Mouse (Mus musculus): Measurements from ENCODE around the gene Cyth4. TPM values are rescaled to one million over a fixed set of nuclear protein-coding genes. Genes with fewer than 3 reads are reported as not detected.

The Cyth4 gene
- polyA plus RNA-seq, 1 experiment, result 4.9 TPM

DNA sequence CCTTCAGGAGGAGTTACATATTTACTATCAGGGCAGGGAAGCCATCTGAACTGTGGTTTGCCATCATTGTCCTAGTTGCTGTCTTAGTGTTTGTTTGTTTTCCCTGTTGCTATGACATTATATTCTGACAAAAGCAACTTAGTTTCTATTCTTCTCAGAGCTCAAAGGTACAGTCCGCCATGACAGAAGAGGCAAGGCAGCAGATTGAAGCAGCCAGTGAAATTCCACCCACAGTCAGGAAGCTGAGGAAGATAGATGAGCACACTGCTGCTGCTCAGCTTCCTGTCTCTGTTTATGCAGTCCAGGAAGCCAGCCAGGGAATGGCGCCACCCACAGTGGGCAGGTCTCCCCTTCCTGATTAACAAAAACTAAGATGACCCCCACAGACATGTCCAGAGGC lies 2.0 kb upstream of the Cyth4 start:
- no peak overlapping the region for H3K4me3 ChIP-seq (ENCODE audit: insufficient read depth, low read depth, low read length)
- no peaks in the 10 kb centered on the region for H3K4me1 ChIP-seq (ENCODE audit: control insufficient read depth, insufficient read depth, insufficient read length, low read length)
- no peak overlapping the region for H3K27ac ChIP-seq (replicated peaks; ENCODE audit: low read depth, low read length)

DNA sequence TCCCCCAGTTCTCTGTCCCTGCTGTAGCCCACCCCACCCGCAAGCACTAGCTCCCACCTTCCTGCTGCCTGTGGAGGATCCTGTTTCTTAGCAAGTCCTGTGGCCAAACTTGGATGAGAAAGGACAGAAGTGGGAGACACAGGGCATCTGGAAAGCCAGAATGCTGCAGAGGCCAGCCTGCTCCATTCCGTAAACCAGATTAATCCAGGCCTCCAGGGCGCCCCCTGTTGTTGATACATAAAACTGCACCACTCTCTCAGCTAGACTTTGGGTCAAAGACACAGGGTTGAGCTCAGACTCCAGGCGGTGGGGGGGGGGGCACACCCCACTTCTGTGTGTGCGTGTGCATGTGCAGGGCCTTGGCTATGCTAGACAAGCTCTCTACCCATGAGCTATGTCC lies 1.4 kb upstream of the Cyth4 start:
- H3K4me1 ChIP-seq (ENCODE audit: control insufficient read depth, insufficient read depth, insufficient read length, low read length), result no peaks in the 10 kb centered on the region
- H3K27ac ChIP-seq (replicated peaks; ENCODE audit: low read depth, low read length), result no peak overlapping the region
- no peak overlapping the region for H3K4me3 ChIP-seq (ENCODE audit: insufficient read depth, low read depth, low read length)

DNA sequence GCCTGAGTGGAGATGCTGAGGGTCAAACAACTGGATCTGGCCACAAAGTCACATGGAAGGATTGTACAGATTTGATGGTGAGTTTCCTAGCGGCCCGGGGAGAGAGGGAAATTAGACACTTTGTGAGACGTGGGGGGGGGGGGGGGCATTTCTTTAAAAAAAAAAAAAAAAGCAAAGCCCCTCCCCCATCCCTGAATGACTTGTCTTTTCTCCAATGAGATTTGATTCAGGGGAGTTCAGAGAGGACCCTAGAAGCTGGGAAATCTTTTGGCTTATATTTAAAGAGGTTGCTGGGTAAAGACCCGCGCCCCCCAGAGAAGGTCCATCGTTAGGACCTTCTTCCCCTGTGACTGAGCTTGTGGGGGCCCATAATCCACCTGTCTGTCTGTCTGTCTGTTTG lies 343 bp upstream of the Cyth4 start:
- H3K4me1 ChIP-seq (ENCODE audit: control insufficient read depth, insufficient read depth, insufficient read length, low read length), result no peaks in the 10 kb centered on the region
- H3K4me3 ChIP-seq (ENCODE audit: insufficient read depth, low read depth, low read length), result no peak overlapping the region
- peak overlapping the region; percentile 43; the same call in 1 of the 2 replicates for H3K27ac ChIP-seq (replicated peaks; ENCODE audit: low read depth, low read length)

DNA sequence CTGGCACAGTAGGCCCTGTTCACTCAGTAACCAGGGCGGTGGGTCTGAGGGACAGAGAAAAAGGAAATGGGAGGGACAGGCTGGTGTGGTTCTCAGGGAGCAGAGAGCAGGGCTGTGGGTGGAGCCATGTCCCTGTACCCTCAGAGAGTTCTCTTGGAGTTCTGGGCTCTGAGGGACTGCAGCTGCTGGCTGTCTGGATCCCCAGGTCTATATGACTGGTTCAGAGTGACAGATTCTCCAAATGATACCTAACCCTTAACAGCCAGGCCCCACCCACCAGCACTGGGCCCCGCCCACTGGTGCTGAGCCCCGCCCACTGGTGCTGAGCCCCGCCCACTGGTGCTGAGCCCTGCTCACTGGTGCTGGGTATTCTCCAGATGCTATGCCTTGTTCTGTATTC lies 882 bp downstream of the Cyth4 start:
- H3K4me3 ChIP-seq (ENCODE audit: insufficient read depth, low read depth, low read length), result peak overlapping the region; percentile 57
- H3K27ac ChIP-seq (replicated peaks; ENCODE audit: low read depth, low read length), result peak overlapping the region; percentile 75
- H3K4me1 ChIP-seq (ENCODE audit: control insufficient read depth, insufficient read depth, insufficient read length, low read length), result no peaks in the 10 kb centered on the region

DNA sequence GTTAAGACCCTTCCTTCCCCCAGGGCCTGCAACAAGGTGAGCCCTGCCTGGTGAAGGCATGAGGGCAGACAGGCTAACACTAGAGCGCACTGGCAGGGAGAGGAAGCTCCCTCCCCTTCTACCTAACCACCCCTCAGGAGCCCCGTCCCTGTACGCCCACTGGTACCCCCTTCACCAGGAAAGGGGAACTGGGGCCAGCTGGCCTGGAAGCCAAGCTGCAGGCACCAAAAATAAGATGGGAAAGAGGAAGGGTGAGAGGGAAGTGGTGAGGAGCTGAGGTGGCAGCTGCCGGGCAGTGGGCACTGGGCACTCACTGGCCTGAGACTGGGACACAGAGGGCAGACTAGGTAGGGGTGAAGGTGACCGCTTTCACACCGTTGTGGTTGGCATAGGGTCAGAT lies 2.3 kb downstream of the Cyth4 start:
- Histone ChIP-seq H3K27ac (replicated peaks; ENCODE audit: low read depth, low read length) (peak overlapping the region; percentile 58), H3K4me1 (ENCODE audit: control insufficient read depth, insufficient read depth, insufficient read length, low read length) (no peaks in the 10 kb centered on the region)

DNA sequence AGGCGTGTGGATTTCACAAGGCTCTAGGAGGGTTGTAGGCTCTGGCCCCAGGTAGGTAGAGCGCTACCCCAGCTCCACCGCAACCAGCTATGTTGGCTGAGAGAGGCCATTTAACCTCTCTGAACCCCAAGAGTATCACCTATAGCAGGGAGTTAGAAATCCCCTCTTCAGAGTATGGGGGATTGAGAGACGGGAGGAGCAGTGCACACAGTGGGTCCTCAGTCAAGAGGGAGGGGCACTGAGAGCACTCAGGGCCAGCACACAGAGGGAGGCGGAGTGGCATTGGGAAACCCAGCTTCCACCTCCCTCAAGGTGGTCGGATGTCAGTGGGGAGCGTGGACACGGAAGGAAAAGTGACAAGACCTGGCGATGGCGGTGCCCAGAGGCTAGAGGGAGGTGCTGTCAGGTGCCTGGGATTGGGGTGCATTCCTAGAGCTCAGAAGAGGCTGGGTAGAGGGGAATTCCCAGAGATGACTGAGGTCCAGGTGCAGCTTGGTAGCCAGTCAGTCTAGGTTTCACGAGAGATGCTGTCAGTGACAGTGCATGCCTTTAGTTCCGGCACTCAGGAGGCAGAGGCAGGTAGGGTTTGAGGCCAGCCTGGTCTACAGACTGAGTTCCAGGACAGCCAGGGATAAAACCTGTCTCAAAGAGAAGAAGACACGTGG lies 2.8 kb downstream of the Cyth4 start:
- Histone ChIP-seq H3K4me1 (ENCODE audit: control insufficient read depth, insufficient read depth, insufficient read length, low read length) (no peaks in the 10 kb centered on the region), H3K4me3 (ENCODE audit: insufficient read depth, low read depth, low read length) (peak overlapping the region; percentile 42), H3K27ac (replicated peaks; ENCODE audit: low read depth, low read length) (peak overlapping the region; percentile 41)

More for the DNA sequence above, 2.3 kb downstream of the Cyth4 start:
- peak overlapping the region; percentile 42 for H3K4me3 ChIP-seq (ENCODE audit: insufficient read depth, low read depth, low read length)

DNA sequence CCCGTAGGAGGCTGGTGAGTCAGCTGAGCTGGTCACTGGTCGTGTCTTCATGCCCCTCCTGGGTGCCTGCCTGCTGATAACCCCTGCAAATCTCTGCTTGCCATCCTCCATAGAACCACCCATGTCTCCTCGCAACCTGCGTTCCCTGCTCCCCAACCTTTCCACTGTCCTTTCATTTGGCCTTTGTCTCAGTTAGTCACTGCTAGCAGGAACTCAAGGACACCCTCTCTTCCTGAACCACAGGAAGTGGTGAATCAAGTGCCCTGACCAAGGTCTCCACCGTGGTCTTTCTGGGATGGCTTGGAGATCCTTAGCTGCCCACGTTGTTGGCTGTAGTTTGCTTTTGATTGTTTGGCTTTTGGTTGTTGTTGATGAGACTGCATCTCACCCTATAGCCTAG lies 4.3 kb downstream of the Cyth4 start:
- Histone ChIP-seq H3K27ac (replicated peaks; ENCODE audit: low read depth, low read length) (no peak overlapping the region), H3K4me1 (ENCODE audit: control insufficient read depth, insufficient read depth, insufficient read length, low read length) (peaks cover 4% of the 10 kb centered on the region; the same call in 1 of the 2 replicates), H3K4me3 (ENCODE audit: insufficient read depth, low read depth, low read length) (no peak overlapping the region)

DNA sequence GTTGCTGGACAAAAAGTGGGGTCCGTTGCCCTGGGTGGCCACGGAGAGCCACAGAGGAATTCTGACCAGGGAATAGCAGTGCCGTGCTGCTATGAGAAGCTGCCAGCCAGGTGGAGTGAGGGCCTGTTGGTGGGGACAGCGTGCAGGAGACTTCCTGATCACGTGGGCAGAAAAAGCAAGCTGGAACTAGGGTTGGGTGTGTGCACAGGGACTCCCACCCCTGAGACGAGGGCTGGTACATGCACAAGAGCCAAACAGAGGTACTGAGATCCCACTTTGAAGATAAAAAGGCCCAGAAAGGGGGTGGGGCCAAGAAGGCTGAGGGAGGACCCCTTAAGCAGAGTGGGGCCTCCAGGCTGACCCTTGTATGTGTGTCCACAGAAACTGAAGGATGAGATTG lies 7.4 kb downstream of the Cyth4 start:
- H3K4me3 ChIP-seq (ENCODE audit: insufficient read depth, low read depth, low read length), result no peak overlapping the region
- H3K4me1 ChIP-seq (ENCODE audit: control insufficient read depth, insufficient read depth, insufficient read length, low read length), result peaks cover 4% of the 10 kb centered on the region; the same call in 1 of the 2 replicates
- H3K27ac ChIP-seq (replicated peaks; ENCODE audit: low read depth, low read length), result no peak overlapping the region

DNA sequence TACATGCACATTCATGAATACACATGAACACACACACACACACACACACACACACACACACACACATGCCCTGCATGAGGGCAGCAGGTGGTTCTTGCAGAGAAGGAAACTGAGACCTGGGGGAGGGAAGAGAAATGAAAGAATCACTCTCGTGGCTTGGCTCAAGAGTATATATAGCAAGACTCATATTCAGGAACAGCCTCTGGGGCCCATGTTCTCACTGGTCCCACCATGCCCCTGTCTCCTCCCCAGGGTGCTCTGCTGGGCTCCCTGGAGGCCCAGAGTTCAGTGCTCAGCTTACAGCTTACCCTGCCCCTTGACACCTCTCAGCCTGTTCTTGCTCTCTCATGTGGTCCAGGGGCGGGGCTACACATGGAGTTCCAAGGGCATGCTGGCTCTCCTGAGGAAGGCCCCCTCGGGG lies 8.5 kb downstream of the Cyth4 start:
- Histone ChIP-seq H3K4me1 (ENCODE audit: control insufficient read depth, insufficient read depth, insufficient read length, low read length) (peaks cover 4% of the 10 kb centered on the region; the same call in 1 of the 2 replicates), H3K27ac (replicated peaks; ENCODE audit: low read depth, low read length) (no peak overlapping the region), H3K4me3 (ENCODE audit: insufficient read depth, low read depth, low read length) (no peak overlapping the region)

DNA sequence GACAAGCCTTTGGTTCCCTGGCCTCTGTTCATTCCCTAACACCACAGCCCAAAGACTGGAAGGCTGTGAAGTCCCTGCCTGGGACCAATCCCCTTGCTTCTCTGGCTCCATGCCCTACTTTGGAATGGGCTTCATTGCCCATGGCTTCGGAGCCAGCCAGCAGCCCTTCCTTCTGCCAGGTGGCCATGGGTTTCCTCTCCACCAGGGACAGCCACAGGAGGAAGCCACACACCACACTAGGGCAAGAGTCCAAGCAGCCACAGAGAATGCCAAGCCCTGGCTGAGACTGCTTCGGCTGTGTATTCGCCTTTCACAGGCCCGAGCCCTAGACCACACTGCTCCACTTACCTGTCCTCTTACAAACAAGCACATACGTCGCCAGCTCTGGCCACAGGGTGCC lies 9.2 kb downstream of the Cyth4 start:
- Histone ChIP-seq H3K27ac (replicated peaks; ENCODE audit: low read depth, low read length) (no peak overlapping the region), H3K4me3 (ENCODE audit: insufficient read depth, low read depth, low read length) (no peak overlapping the region), H3K4me1 (ENCODE audit: control insufficient read depth, insufficient read depth, insufficient read length, low read length) (peaks cover 4% of the 10 kb centered on the region; the same call in 1 of the 2 replicates)

DNA sequence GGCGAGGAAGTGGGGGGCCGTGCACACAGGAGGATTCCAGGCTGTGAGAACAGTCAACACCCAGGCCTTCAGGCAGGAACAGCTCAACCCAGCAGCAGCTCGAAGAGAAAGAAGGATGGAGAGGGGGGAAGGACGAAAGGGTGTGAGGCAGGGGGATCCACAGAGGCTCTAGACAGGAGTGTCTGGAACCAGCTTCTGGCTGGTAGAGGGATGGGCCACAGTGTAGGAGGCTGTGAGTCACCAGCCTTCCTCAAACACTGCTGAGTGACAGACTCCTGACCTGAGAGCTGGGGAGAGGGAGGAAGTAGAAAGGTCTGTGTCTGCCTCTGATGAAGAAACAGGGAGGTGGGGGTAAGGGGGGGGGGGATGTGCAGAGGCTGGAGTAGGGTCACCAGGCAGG lies 10.6 kb downstream of the Cyth4 start:
- Histone ChIP-seq H3K4me3 (ENCODE audit: insufficient read depth, low read depth, low read length) (no peak overlapping the region), H3K4me1 (ENCODE audit: control insufficient read depth, insufficient read depth, insufficient read length, low read length) (peaks cover 4% of the 10 kb centered on the region; the same call in 1 of the 2 replicates), H3K27ac (replicated peaks; ENCODE audit: low read depth, low read length) (no peak overlapping the region)

DNA sequence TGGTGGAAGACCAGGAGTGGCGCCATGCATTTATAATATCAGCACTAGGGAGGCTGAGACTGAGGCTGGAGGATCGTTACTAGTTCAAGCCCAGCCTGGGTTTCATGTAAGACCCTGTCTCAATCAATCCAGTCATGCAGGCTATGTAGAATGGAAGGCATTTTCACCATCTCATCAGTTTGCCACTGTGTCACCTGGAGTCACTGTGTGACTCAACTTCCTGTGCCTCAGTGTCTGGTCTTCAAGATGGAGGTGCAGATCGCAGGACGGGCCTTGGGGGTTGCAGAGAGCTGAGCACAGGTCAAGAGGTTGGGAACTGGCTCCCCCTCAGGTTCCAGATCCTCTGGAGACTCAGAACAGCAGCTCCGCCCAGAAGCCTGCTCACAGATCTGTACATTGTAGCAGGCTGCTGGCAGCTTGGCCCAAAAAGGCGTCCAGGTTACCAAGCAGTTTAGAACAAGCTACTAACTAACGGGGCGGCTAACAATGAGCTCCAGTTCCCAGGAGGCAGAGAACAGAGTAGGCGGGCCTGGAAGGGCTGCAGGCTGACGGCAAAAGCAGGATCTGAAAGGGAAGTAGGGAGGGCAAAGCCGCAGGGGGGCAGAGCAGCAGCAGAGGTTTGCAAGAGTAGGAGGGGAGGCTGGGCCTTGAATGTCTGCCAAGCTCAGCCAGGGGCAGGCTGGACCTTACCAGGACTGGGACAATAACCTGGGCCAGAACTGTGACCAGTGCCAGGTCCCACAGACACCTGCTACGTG lies 14.0 kb downstream of the Cyth4 start:
- Histone ChIP-seq H3K27ac (replicated peaks; ENCODE audit: low read depth, low read length) (no peak overlapping the region), H3K4me1 (ENCODE audit: control insufficient read depth, insufficient read depth, insufficient read length, low read length) (no peaks in the 10 kb centered on the region), H3K4me3 (ENCODE audit: insufficient read depth, low read depth, low read length) (no peak overlapping the region)

DNA sequence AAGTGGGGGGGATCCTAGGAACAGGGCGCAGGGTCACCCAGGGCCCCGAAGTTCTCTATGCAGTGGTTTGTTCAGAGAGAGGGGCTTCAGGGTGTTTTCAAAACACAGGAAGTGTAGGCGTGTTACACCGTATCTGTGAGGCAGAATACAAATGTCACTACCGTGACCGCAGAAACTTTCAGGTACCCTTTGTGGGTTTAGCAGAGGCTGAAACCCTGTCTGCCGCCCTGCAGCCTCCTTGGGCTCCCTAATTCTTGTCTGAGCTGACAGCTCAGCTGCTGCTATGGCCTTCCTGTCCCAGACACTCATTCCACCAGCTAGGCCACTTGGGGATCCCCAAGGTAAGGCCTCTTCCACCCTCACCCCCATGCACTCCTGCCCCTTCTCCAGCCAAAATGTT lies 17.7 kb downstream of the Cyth4 start:
- H3K27ac ChIP-seq (replicated peaks; ENCODE audit: low read depth, low read length), result no peak overlapping the region
- H3K4me3 ChIP-seq (ENCODE audit: insufficient read depth, low read depth, low read length), result no peak overlapping the region

DNA sequence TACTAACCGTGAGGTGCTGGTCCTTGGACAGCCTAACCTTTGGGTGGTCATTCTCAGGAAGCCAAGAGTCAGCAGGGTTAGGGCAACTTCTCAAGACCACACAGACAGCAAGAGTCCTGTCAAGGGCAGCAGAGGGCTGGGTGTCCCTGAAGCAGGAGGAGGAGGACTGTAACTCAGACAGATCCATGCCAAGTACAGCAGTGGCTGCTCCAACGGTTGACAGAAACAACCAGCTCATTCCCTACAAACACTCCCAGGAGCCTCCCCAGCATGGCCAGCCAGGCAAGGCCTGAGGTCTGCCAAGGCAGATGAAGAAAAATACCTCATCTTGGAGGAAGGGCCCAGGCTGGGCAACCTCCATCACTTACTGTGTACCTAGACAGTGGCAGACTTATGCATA lies 20.1 kb downstream of the Cyth4 start:
- Histone ChIP-seq H3K27ac (replicated peaks; ENCODE audit: low read depth, low read length) (no peak overlapping the region), H3K4me3 (ENCODE audit: insufficient read depth, low read depth, low read length) (no peak overlapping the region), H3K4me1 (ENCODE audit: control insufficient read depth, insufficient read depth, insufficient read length, low read length) (no peaks in the 10 kb centered on the region)

More for the DNA sequence above, 17.7 kb downstream of the Cyth4 start:
- H3K4me1 ChIP-seq (ENCODE audit: control insufficient read depth, insufficient read depth, insufficient read length, low read length), result no peaks in the 10 kb centered on the region

DNA sequence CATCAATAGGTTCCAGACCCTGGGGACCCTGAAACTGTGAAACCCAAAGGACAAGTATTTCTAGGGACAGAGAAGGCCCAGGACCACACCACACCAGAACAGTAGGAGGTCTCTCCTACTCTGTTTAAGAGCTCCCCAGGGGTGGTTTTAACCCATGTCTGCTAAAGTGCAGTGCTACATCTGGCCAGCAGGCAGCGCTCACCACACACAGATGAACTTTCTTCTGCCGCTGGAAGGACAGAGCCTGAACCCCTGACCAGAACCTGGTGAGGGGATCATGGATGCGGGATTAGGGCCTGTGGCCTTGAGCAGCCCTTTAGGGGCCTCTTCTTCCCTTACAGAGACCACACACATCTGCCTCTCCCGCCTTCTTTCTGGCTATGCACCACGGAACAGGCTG lies 26.6 kb downstream of the Cyth4 start:
- Histone ChIP-seq H3K27ac (replicated peaks; ENCODE audit: low read depth, low read length) (no peak overlapping the region), H3K4me1 (ENCODE audit: control insufficient read depth, insufficient read depth, insufficient read length, low read length) (peaks cover 5% of the 10 kb centered on the region; the same call in 1 of the 2 replicates)

More for the DNA sequence above, 26.6 kb downstream of the Cyth4 start:
- H3K4me3 ChIP-seq (ENCODE audit: insufficient read depth, low read depth, low read length), result no peak overlapping the region

All from brown adipose tissue, adult 24 weeks (tissue).